Mouse (Mus musculus) bone marrow, adult 2 months (tissue): ENCODE data around the gene Snca. TPM values are rescaled to one million over a fixed set of nuclear protein-coding genes. Genes with fewer than 3 reads are reported as not detected.

ENCODE experiments used
- H3K27ac ChIP-seq: fragments of 200-500 bp; 2 replicates; pipeline ENCODE4 v1.5.1; 2012; ENCODE audit warnings: low read depth, mild to moderate bottlenecking, control low read depth, inconsistent platforms, low read length; ENCODE audit not compliant: control insufficient read depth, poor library complexity, insufficient read depth
- H3K4me1 ChIP-seq: fragments of 200-500 bp; 2 replicates; pipeline ENCODE4 v1.6.1; 2011; ENCODE audit warnings: low read length; ENCODE audit not compliant: control insufficient read depth, insufficient read depth
- H3K4me3 ChIP-seq: fragments of 200-500 bp; replicated peaks from 2 replicates; pipeline ENCODE3; 2011; ENCODE audit warnings: mild to moderate bottlenecking, low read depth, low read length, control low read depth; ENCODE audit not compliant: control insufficient read depth
- CTCF ChIP-seq: fragments of 200-500 bp; IDR thresholded peaks from 2 replicates; pipeline ENCODE4 v1.5.1; 2011; ENCODE audit warnings: low read length, control low read depth; ENCODE audit not compliant: control insufficient read depth, insufficient read depth
- POLR2A ChIP-seq: fragments of 200-500 bp; IDR thresholded peaks from 2 replicates; pipeline ENCODE4 v1.6.1; 2011; ENCODE audit warnings: low read depth, mild to moderate bottlenecking, control low read depth, low read length, borderline replicate concordance; ENCODE audit not compliant: control insufficient read depth
- WGBS: fragments of 180-500 bp; shearing (Covaris S2); methylation state at CpG from one replicate; pipeline ENCODE4 v1.1.7; 2018; 5-methylcytosine and 5-hydroxymethylcytosine counted together
- polyA plus RNA-seq: library from polyadenylated mRNA; stranded (reverse); fragments of >200 nt; gene quantifications from 2 replicates; pipeline ENCODE4 v1.2.4, GENCODE M21; 2011; ENCODE audit warnings: low replicate concordance; ENCODE audit not compliant: missing spikeins, insufficient read depth, insufficient read length

The Snca gene
- polyA plus RNA-seq, 1 experiment = 213 TPM

DNA sequence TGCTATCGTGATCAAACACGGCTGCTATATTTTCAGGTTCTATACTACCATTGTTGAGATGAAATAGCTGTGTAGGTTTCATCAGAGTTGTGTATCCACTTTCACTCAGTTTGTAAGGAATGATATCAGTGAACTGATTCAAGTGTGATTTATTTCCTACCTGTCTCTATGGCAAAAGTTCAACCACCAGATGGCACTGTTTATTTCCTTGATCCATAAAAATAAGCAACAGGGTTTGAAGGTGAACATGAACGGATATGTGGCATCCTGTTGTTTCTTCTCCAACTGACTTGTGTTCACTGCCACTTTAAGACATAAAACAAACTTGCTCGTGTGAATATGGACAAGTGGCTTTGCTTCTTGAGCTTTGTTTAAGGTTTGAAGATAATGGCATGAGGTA is 147.4 kb downstream of the Snca start:
- Histone ChIP-seq H3K4me3 (no peak overlapping the region), H3K27ac (no peak overlapping the region), H3K4me1 (no peaks in the 10 kb centered on the region)
- 29% methylated on average over 4 of the region's 4 CpGs for WGBS
- TF ChIP-seq POLR2A (no peak), CTCF (no peak)

Other genes starting within 250 kb of the Snca start
- gene Mmrn1, start 95.1 kb upstream of the Snca start, polyA plus RNA-seq = 5.3 and 5.4 TPM in 2 replicates